In genomic region chr1:51288755-51289619, GRCm38 (mm10) we compare ENCODE assay signal across 8 mouse cellular contexts. TPM values are rescaled to one million over a fixed set of nuclear protein-coding genes. Genes with fewer than 3 reads are reported as not detected.
DNase-seq lines count a peak whose midpoint lies in the region; ATAC-seq lines count a peak whose summit lies in the region.

Gene Cavin2, plus strand, starts transcription at chr1:51289126.

- ATAC-seq in embryonic facial prominence, embryonic 15.5 days (ENCODE audit: insufficient number of reproducible peaks, low FRiP score, low TSS enrichment, low read depth): peak; percentile 86
- peak; percentile 90 for ATAC-seq in heart, embryonic 16.5 days (replicated peaks; ENCODE audit: extremely low read depth, insufficient read depth, low FRiP score)
- ATAC-seq in midbrain, embryonic 14.5 days (ENCODE audit: low FRiP score, low TSS enrichment): no peak

- peak within 1 kb of the TSS; percentile 30 for H3K4me3 ChIP-seq in embryonic facial prominence, embryonic 15.5 days (replicated peaks)
- H3K4me3 ChIP-seq in heart, embryonic 16.5 days (ENCODE audit: low read length): peak within 1 kb of the TSS; percentile 66
- H3K4me3 ChIP-seq in midbrain, embryonic 14.5 days (replicated peaks; ENCODE audit: low read depth, low read length): no peak within 1 kb of the TSS

- no peak within 1 kb of the TSS for H3K9ac ChIP-seq in embryonic facial prominence, embryonic 15.5 days
- H3K9ac ChIP-seq in heart, embryonic 16.5 days (ENCODE audit: low read length): peak within 1 kb of the TSS; percentile 92
- no peak within 1 kb of the TSS for H3K9ac ChIP-seq in midbrain, embryonic 14.5 days (replicated peaks; ENCODE audit: low read length)

- peak; percentile 23 to 32 for DNase-seq in cerebellum, postnatal 10 days
- no peak for DNase-seq in cerebellum, adult 11-12 months
- DNase-seq in kidney, postnatal 4 days: peak; percentile 43 to 65
- DNase-seq in midbrain, embryonic 14.5 days: no peak
- DNase-seq in B cell, adult 2 months: no peak
- no peak for DNase-seq in layer of hippocampus, postnatal 14 days (ENCODE audit: low spot score in 2 of 2)

- peak within 1 kb of the TSS; percentile 44 for H3K4me2 ChIP-seq in embryonic facial prominence, embryonic 15.5 days (replicated peaks)
- H3K4me2 ChIP-seq in heart, embryonic 16.5 days (ENCODE audit: low read depth, low read length): peak within 1 kb of the TSS; percentile 70
- no peak within 1 kb of the TSS for H3K4me2 ChIP-seq in midbrain, embryonic 14.5 days (ENCODE audit: low read length)

- H3K4me1 ChIP-seq in embryonic facial prominence, embryonic 15.5 days: peaks cover 13% of the 10 kb centered on the region; the same call in 1 of the 2 replicates
- peaks cover 25% of the 10 kb centered on the region for H3K4me1 ChIP-seq in heart, embryonic 16.5 days (ENCODE audit: control insufficient read depth, insufficient read depth, low read length)
- H3K4me1 ChIP-seq in midbrain, embryonic 14.5 days (ENCODE audit: control insufficient read depth, insufficient read depth, low read length): no peaks in the 10 kb centered on the region

- H3K9me3 ChIP-seq in embryonic facial prominence, embryonic 15.5 days (replicated peaks): no peaks in the 10 kb centered on the region
- H3K9me3 ChIP-seq in heart, embryonic 16.5 days (replicated peaks; ENCODE audit: control insufficient read depth, low read length): no peaks in the 10 kb centered on the region
- no peaks in the 10 kb centered on the region for H3K9me3 ChIP-seq in midbrain, embryonic 14.5 days (ENCODE audit: control insufficient read depth, low read length)

- no peaks in the 10 kb centered on the region for H3K27me3 ChIP-seq in embryonic facial prominence, embryonic 15.5 days
- no peaks in the 10 kb centered on the region for H3K27me3 ChIP-seq in heart, embryonic 16.5 days (ENCODE audit: control insufficient read depth, insufficient read depth, low read length)
- no peaks in the 10 kb centered on the region for H3K27me3 ChIP-seq in midbrain, embryonic 14.5 days (ENCODE audit: control insufficient read depth, insufficient read depth, low read length)

- H3K27ac ChIP-seq in embryonic facial prominence, embryonic 15.5 days (replicated peaks): peak within 1 kb of the TSS; percentile 78
- H3K27ac ChIP-seq in heart, embryonic 16.5 days (ENCODE audit: low read length): peak within 1 kb of the TSS; percentile 100
- H3K27ac ChIP-seq in midbrain, embryonic 14.5 days (replicated peaks; ENCODE audit: low read depth, low read length): 0 out of 2 replicates have a peak within 1 kb of the TSS, but pooled peaks have one; percentile 8

- 36% methylated on average over 17 of the region's 17 CpGs for WGBS in embryonic facial prominence, embryonic 15.5 days
- 17% methylated on average over 17 of the region's 17 CpGs for WGBS in heart, embryonic 16.5 days
- 66% methylated on average over 17 of the region's 17 CpGs for WGBS in midbrain, embryonic 14.5 days

- H3K36me3 ChIP-seq in embryonic facial prominence, embryonic 15.5 days: no peaks in the 10 kb centered on the region
- H3K36me3 ChIP-seq in heart, embryonic 16.5 days (ENCODE audit: control insufficient read depth, insufficient read depth): 0 out of 2 replicates have a peak, but pooled peaks cover 5% of the 10 kb centered on the region
- no peaks in the 10 kb centered on the region for H3K36me3 ChIP-seq in midbrain, embryonic 14.5 days (ENCODE audit: control insufficient read depth, insufficient read depth, low read length)

RNA-seq across cellular contexts. Expression of gene Cavin2, which starts in this region (rescaled TPM):
- 43.3 and 50.5 TPM in 2 replicates for polyA plus RNA-seq in embryonic facial prominence, embryonic 15.5 days (2015; fragmentation: Nextera tagmentation; extraction: Ambion mirVana)
- polyA plus RNA-seq in heart, embryonic 16.5 days (2015; fragmentation: Nextera tagmentation; extraction: Ambion mirVana): 205 and 229 TPM in 2 replicates
- polyA plus RNA-seq in midbrain, embryonic 14.5 days (2014; fragmentation: Nextera tagmentation; extraction: Ambion mirVana): 1.1 and 4.6 TPM in 2 replicates
- 1 to 10 TPM; 6.3 to 8.1 TPM for total RNA-seq in layer of hippocampus, postnatal 14 days (2021)

Comparison
In these comparisons a context has a peak if more than half of its experiments do, and no peak if none do; other contexts are left out.
1. DNase-seq: peak in cerebellum, postnatal 10 days (2 of 2) and kidney, postnatal 4 days (2 of 2); none in cerebellum, adult 11-12 months (single experiment), midbrain, embryonic 14.5 days (single experiment), B cell, adult 2 months (0 of 2) and layer of hippocampus, postnatal 14 days (0 of 2).
2. H3K27ac ChIP-seq: peak in every context shown above with its lines; median percentile 100 in heart, embryonic 16.5 days; 78 in embryonic facial prominence, embryonic 15.5 days; 8 in midbrain, embryonic 14.5 days.